Mouse (Mus musculus) cerebellum, adult 2 months (tissue): ENCODE results near the gene Cbx2.

ENCODE experiments used
- CTCF ChIP-seq: fragments of 200-500 bp; IDR thresholded peaks from 2 replicates; pipeline ENCODE4 v1.5.1; 2011; ENCODE audit warnings: low read depth, mild to moderate bottlenecking, control low read depth, low read length, moderate library complexity, borderline replicate concordance; ENCODE audit not compliant: insufficient read depth
- POLR2A ChIP-seq: fragments of 200-500 bp; IDR thresholded peaks from 2 replicates; pipeline ENCODE4 v1.6.1; 2011; ENCODE audit warnings: low read length, control low read depth, borderline replicate concordance; ENCODE audit not compliant: insufficient read depth

GRCm38 (mm10) chr11:119044551-119045337 is 22.0 kb downstream of the Cbx2 start:
- TF ChIP-seq POLR2A: no peak
- no peak for TF ChIP-seq CTCF
